Mouse (Mus musculus): Measurements from ENCODE around the gene Areg.

DNA sequence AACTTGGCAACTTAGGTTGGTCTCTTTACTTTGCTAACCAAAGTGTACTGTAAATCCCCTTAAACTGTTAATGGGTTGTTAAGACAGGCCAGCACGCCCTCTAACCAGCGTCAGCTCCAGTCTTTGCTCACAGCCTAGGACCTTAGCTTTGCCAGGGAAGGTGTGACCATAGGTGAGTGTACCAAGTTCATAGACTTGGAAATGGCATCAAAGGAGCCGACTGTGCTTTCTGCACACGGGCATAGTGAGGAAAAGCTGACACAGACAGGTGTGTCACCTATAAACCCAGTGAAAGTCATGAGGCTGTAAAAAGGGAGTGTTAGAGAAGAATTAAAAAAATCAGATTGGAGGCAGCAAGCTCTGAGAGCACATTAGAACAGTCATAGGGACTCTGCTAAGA, 23.4 kb downstream of the Areg start:
- TF ChIP-seq MYOD1 (IDR thresholded peaks at IDR 0.05; ENCODE audit: control insufficient read depth, insufficient read length, low read depth) (no peak), CTCF (IDR thresholded peaks at IDR 0.05; ENCODE audit: control insufficient read depth, insufficient read depth, insufficient read length) (no peak), MAX (IDR thresholded peaks at IDR 0.05) (no peak), USF1 (IDR thresholded peaks at IDR 0.05; ENCODE audit: low read depth) (no peak), FOSL1 (IDR thresholded peaks at IDR 0.05; ENCODE audit: insufficient read depth, low read length, poor library complexity, severe bottlenecking) (no peak), MYOG (IDR thresholded peaks at IDR 0.05; ENCODE audit: control insufficient read depth, extremely low read depth, insufficient read length) (no peak), CEBPB (IDR thresholded peaks at IDR 0.05; ENCODE audit: low read depth) (no peak)

Data from C2C12 (cell line).